Mouse (Mus musculus) layer of hippocampus, adult 9-10 months (tissue): ENCODE measurements around the gene Ttyh1.

Source experiments
- DNase-seq: peaks from one replicate; pipeline ENCODE4 v3.0.0; 2022; ENCODE audit warnings: low spot score

The Ttyh1 gene

DNA sequence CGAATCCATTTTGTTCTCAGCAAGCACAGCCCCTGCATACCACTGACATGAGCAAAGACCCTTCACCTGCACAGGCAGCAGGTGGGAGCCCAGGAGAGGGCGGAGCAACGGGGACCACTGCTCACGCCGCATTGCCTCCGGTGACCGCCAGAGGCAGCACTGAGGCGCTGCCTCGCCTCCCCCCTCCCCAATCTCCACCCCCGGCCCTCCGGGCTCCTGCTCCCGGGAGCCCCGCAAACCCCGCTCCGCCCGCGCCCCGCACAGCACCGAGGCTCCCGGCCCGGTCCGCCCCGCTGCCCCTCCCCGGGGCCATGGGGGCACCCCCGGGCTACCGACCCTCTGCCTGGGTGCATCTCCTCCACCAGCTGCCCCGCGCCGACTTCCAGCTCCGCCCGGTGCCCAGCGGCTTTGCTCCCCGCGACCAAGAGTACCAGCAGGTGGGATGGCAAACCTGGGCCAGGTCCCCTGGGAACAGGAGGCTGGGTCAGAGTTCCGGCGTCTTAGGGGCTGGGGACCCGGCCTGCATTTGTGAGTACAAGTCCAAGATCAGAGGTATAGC lies at the start of gene Ttyh1:
Ttyh1 (plus strand) TSS at position 65 of the 559 bp plus-strand sequence.
- no peak for DNase-seq

- no peak for DNase-seq
Measured at GRCm38 (mm10) chr7:4071066-4071465, 48.1 kb upstream of the Ttyh1 start.

DNA sequence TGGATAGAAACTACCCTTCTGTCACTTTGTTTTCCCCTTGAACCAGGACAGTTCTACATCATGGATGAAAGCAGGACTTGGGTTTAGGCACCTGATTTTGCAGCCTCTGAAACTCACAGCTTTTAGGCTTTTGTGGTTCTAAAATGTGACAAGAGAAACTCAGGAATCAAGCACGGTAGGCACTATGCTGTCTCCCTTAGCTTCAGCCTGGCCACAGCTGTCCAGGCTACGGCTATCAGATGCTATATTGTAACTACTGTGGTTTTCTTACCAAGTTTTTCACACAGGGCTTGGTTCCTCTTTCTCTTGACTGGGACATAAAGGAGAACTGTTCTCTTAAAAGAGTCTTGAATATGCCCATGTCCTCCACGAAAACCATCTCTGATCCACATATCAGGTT lies 46.1 kb upstream of the Ttyh1 start:
- DNase-seq = no peak

GRCm38 (mm10) chr7:4079511-4079910 lies 39.7 kb upstream of the Ttyh1 start:
- no peak for DNase-seq

DNA sequence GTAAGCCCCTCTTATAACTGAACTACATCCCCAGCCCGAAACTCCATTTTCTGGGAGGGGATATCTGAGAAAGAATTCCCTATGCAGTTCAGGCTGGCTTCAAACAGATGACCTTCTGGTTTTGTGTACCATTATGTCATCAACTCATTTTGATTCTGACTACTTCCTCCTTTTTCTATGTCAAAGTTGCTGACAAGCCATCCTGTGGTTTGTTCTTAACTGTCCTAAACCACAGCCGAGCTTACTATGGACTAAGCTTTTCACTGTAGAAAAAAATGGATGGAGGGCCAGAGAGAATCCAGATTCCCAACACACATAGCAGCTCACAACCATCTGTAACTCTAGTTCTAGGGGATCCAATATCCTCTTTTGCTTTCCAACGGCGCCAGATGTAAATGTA lies 38.7 kb upstream of the Ttyh1 start:
- no peak for DNase-seq

DNA sequence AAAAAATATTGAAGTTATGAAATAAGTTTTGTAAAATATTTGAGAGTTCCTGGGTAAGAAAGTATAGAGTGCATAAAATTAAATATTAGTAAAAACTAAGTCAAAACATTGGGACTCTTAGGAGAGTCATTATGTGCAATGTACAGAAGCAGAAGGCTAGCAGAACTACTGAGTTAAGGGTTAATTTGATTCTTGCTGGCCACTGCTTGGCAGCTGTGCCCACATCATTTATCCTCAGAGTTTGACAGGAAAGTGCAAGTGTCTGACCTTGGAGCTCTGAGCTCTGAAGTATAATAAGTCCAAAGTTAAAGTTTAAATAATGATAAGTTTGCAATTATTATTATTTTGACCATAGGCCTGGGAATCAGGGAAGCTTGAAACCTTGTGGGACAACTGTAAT lies 37.5 kb upstream of the Ttyh1 start:
- DNase-seq = no peak

DNA sequence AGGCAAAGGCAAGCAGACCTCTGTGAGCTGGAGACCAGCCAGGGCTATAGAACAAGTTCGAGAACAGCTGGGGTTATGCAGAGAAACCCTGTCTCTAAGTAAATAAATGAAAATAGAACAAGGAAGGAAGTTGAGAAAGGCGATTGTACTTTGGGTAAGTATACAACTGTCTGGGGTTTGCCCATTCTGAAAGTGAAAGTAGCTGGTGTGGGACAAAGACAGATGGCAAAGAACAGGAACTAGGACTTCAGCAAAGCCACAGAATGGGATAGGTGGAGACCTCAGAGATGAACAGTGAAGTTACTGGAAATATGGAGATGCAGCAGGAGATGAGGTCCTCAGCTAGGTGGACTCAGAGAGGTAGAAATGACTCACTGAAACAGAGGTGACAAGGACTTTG lies 36.4 kb upstream of the Ttyh1 start:
- DNase-seq = no peak

GRCm38 (mm10) chr7:4084161-4084560 lies 35.0 kb upstream of the Ttyh1 start:
- DNase-seq = no peak

GRCm38 (mm10) chr7:4085562-4085961 lies 33.6 kb upstream of the Ttyh1 start:
- DNase-seq = no peak

GRCm38 (mm10) chr7:4087238-4087895 lies 31.8 kb upstream of the Ttyh1 start:
- no peak for DNase-seq

DNA sequence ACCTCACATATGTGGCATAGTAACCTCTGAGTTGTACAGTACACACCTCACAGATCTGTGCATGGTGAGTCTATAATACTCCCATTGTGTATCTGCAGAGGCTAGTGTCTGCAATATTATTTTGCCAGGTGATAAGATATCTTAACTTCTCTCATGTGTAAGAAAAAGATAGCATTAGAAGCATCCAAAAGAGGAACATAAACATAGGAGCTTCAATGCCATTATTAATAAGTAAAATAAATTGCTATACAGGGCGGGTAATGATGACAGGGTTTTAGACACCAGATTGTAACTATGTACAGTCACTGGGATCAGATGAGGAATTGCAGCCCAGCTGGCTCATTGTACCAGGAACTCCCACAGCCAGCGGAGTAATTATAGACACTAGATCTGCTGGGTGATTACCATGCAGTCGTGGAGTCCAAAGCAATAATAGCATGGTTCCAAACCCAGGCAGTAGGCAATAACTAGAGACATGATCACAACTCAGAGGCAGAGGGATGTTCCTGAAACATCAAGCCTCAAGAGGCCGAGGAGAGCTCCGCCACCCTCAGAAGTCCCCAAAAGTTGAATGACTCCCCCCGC lies 31.2 kb upstream of the Ttyh1 start:
- no peak for DNase-seq

GRCm38 (mm10) chr7:4088679-4089078 lies 30.5 kb upstream of the Ttyh1 start:
- no peak for DNase-seq

DNA sequence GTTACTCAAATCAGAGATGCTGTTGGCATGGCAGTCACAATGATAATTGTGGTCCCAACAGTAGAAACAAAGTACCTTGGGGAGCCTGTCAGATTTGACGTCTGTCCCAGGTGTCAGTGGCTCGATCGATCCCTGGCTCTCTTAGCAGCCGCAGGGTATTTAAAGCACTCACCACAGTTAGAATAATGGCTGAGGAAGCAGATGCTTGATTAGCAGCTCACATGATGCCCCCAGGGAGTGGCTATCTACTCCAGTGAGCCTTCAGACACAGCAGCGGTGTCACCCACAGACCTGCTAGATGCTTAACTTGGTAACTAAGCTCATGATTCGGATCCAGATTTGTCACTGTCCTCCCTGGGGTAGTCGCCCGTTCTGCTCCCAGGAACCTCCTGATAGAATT lies 28.0 kb upstream of the Ttyh1 start:
- DNase-seq = no peak

- DNase-seq = no peak
Measured at GRCm38 (mm10) chr7:4098301-4098700, 20.9 kb upstream of the Ttyh1 start.

GRCm38 (mm10) chr7:4098832-4099231 lies 20.4 kb upstream of the Ttyh1 start:
- DNase-seq = no peak

DNA sequence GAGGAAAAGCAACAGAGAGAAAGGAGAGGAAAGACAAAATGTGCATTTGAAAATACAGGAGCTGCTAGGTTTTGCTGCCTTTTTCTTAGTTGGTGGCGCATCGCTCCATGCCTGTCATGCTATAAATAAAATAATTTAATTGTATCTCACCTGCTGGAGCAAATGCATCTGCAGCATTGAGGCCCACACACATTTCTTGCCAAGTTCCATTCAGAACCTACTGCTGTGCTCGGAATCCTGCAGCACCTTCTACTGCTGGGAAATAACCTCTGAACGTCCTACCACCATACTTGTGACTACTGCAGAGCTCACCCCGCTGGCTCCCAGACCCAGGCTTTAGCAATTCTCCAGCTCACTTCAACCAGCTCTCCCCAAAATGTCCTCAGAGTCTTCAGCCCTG lies 18.1 kb upstream of the Ttyh1 start:
- no peak for DNase-seq

- no peak for DNase-seq
Measured at GRCm38 (mm10) chr7:4103411-4103810, 15.8 kb upstream of the Ttyh1 start.

DNA sequence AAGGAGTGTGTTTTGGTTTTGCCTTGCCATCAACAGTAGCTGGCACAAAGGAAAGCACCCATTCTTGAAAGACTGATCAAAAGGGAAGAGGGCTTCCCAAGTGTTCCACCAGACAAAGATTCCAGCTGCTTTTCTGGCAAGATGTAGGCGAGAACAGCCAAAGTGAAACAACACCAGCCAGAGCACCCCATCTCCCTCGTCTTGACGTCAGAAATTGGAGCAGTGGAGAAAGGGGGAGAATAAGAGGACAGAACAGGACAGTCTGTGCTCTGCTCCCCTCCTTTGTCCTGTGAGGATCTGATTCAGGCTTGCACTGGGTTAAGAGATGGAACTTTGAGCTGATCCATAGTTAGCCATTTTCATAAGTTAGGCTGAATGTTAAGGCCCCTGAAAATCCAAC lies 7.4 kb upstream of the Ttyh1 start:
- no peak for DNase-seq

DNA sequence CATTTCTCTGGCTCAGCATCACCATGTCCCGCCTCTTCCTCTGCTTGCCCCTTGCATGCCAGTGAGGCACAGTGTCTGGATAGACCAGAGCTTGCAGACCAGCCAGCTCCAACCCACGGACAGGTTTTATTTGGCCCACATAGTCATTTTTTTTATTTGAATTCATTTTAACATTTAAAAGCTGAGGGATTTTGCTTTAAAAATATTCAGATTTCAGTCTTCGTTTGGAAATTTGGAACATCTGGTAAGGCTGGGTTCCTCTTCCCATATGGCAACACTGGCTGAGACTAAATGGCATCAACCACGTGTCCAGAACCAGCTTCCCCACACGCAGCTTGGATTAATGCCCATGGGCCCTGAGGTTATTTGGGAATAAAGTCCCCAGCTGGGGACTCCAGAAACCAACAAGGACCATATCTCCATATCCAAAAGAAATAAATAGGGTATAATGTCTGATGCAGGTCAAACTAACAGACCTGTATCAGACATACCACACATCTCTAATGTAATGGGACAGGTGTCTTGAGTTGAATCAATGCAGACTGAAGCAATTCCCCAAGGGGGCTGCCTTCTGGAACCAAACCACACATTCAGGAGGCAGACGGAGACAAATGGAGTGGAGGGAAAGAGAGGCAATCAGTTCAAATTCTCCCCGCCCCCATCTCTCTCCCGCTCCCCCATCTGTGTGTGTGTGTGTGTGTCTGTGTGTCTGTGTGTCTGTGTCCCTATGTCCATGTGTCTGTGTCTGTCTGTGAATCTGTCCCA lies 2.0 kb upstream of the Ttyh1 start:
- no peak for DNase-seq

GRCm38 (mm10) chr7:4119976-4120921 lies 1.0 kb downstream of the Ttyh1 start:
- no peak for DNase-seq

- DNase-seq = no peak
Measured at GRCm38 (mm10) chr7:4122076-4122768, 3.0 kb downstream of the Ttyh1 start.
